ENCODE assay signal across 8 mouse cellular contexts in genomic region chr9:86879216-86880112, GRCm38 (mm10). TPM values are rescaled to one million over a fixed set of nuclear protein-coding genes. Genes with fewer than 3 reads are reported as not detected.
DNase-seq lines count a peak whose midpoint lies in the region; ATAC-seq lines count a peak whose summit lies in the region.

No protein-coding gene starts in this region.

- no peaks in the 10 kb centered on the region for H3K36me3 ChIP-seq in liver, embryonic 15.5 days (replicated peaks)

- peak; percentile 56 for ATAC-seq in granulocyte monocyte progenitor cell, adult 5-6 weeks (replicated peaks; ENCODE audit: poor library complexity, severe bottlenecking)
- no peak; the same call in 1 of the 2 replicates for ATAC-seq in liver, embryonic 15.5 days (ENCODE audit: insufficient read depth)

- H3K27ac ChIP-seq in liver, embryonic 15.5 days (replicated peaks): no peak overlapping the region

- no peaks in the 10 kb centered on the region for H3K9me3 ChIP-seq in liver, embryonic 15.5 days (replicated peaks)

- H3K4me3 ChIP-seq in liver, embryonic 15.5 days (replicated peaks): peak overlapping the region; percentile 43

- no peak overlapping the region for H3K9ac ChIP-seq in liver, embryonic 15.5 days

- WGBS in liver, embryonic 15.5 days (ENCODE audit: insufficient replicate concordance): 3% methylated on average over 72 of the region's 75 CpGs

- H3K4me1 ChIP-seq in liver, embryonic 15.5 days (replicated peaks): no peaks in the 10 kb centered on the region

- peaks cover 55% of the 10 kb centered on the region for H3K27me3 ChIP-seq in liver, embryonic 15.5 days

- peak overlapping the region; percentile 65 for H3K4me2 ChIP-seq in liver, embryonic 15.5 days

- peak; percentile 8 for DNase-seq in urinary bladder, postnatal 25 days (ENCODE audit: low spot score)
- no peak for DNase-seq in urinary bladder, postnatal 36 days (ENCODE audit: low spot score in 2 of 2)
- peak; percentile 76 to 77 for DNase-seq in cerebellum, postnatal 14 days
- peak; percentile 19 for DNase-seq in kidney, postnatal 14 days
- peak; percentile 28 to 46 for DNase-seq in right cerebral cortex, postnatal 36 days (ENCODE audit: low spot score in 2 of 2)
- no peak for DNase-seq in thymus, postnatal 0 days (ENCODE audit: low spot score)

RNA-seq across cellular contexts. Expression of gene Snap91, which starts 1.0 kb away (rescaled TPM):
- not detected in 2 replicates for total RNA-seq in granulocyte monocyte progenitor cell, adult 5-6 weeks (2014; fragmentation: Nextera tagmentation)
- not detected in 2 replicates for total RNA-seq in granulocyte monocyte progenitor cell, adult 5-6 weeks (2017)
- 0.15 and 0.26 TPM in 2 replicates for polyA plus RNA-seq in liver, embryonic 15.5 days (2015; fragmentation: Nextera tagmentation; extraction: Ambion mirVana)
- polyA plus RNA-seq in thymus, postnatal 0 days (2015; fragmentation: Nextera tagmentation; extraction: Ambion mirVana): 8.5 and 9.6 TPM in 2 replicates

Comparison
In these comparisons a context has a peak if more than half of its experiments do, and no peak if none do; other contexts are left out.
1. DNase-seq: peak in urinary bladder, postnatal 25 days (single experiment), cerebellum, postnatal 14 days (2 of 2), kidney, postnatal 14 days (single experiment) and right cerebral cortex, postnatal 36 days (2 of 2); none in urinary bladder, postnatal 36 days (0 of 2) and thymus, postnatal 0 days (single experiment).